Mouse (Mus musculus) midbrain, postnatal 0 days (tissue): Measurements from ENCODE around the gene Arhgap15. TPM values are rescaled to one million over a fixed set of nuclear protein-coding genes. Genes with fewer than 3 reads are reported as not detected.

ENCODE experiments used
- ATAC-seq: fragments of 200-750 bp; cut with Nextera tagmentation; 2 replicates; pipeline ENCODE4 v1.8.0; 2017; ENCODE audit warnings: moderate number of reproducible peaks, mild to moderate bottlenecking, moderate TSS enrichment, moderate library complexity; ENCODE audit not compliant: low FRiP score
- DNase-seq: peaks from one replicate; pipeline ENCODE4 v3.0.0-alpha.2; 2015; ENCODE audit warnings: low spot score
- H3K27ac ChIP-seq: fragments of 300-500 bp; sonication (generic); 2 replicates; pipeline ENCODE4 v1.5.1; 2014; ENCODE audit warnings: low read depth, mild to moderate bottlenecking, low read length, mixed read lengths
- H3K27me3 ChIP-seq: fragments of 300-500 bp; sonication (generic); 2 replicates; pipeline ENCODE4 v1.6.1; 2014; ENCODE audit warnings: low read length, control low read depth, mixed read lengths; ENCODE audit not compliant: insufficient read depth
- H3K36me3 ChIP-seq: fragments of 300-500 bp; sonication (generic); 2 replicates; pipeline ENCODE4 v1.6.1; 2014; ENCODE audit warnings: low read length, control low read depth, mixed read lengths; ENCODE audit not compliant: insufficient read depth
- H3K4me1 ChIP-seq: fragments of 300-500 bp; sonication (generic); 2 replicates; pipeline ENCODE4 v1.6.1; 2014; ENCODE audit warnings: mild to moderate bottlenecking, control low read depth, antibody characterized with exemption, low read length, mixed read lengths; ENCODE audit not compliant: insufficient read depth
- H3K4me2 ChIP-seq: fragments of 300-500 bp; sonication (generic); 2 replicates; pipeline ENCODE4 v1.6.1; 2014; ENCODE audit warnings: low read depth, mild to moderate bottlenecking, low read length, mixed read lengths; ENCODE audit not compliant: poor library complexity, severe bottlenecking
- H3K4me3 ChIP-seq: fragments of 300-500 bp; sonication (generic); 2 replicates; pipeline ENCODE4 v1.5.1; 2014; ENCODE audit warnings: low read depth, mild to moderate bottlenecking, low read length, moderate library complexity
- H3K9ac ChIP-seq: fragments of 300-500 bp; sonication (generic); replicated peaks from 2 replicates; pipeline ENCODE4 v1.6.1; 2014; ENCODE audit warnings: mild to moderate bottlenecking, low read length, moderate library complexity, mixed read lengths; ENCODE audit not compliant: poor library complexity, severe bottlenecking
- H3K9me3 ChIP-seq: fragments of 300-500 bp; sonication (generic); 2 replicates; pipeline ENCODE4 v1.6.1; 2016; ENCODE audit warnings: low read length, control low read depth
- CTCF ChIP-seq: IDR thresholded peaks from 2 replicates; pipeline ENCODE4 v1.5.1; 2016; ENCODE audit warnings: antibody characterized with exemption, mild to moderate bottlenecking
- WGBS: fragments of 180-500 bp; shearing (Covaris S2); extraction: QIAGEN DNeasy Blood & Tissue Kit; methylation state at CpG from one replicate; pipeline ENCODE4 v1.1.7; 2014; 5-methylcytosine and 5-hydroxymethylcytosine counted together
- polyA plus RNA-seq: library from polyadenylated mRNA; unstranded; fragments of >200 nt; fragmentation: Nextera tagmentation; extraction: Ambion mirVana; gene quantifications from 2 replicates; pipeline ENCODE4 v1.2.1, GENCODE M21; 2015
- total RNA-seq: library from RNA; depleted of rRNA; stranded (reverse); fragments of >200 nt; gene quantifications from 2 replicates; pipeline ENCODE4 v1.2.3, GENCODE M21; 2014; rRNA removed

Gene Arhgap15
- total and polyA plus RNA-seq, 2 experiments from 2014 or later = 0.77 to 1.2 TPM

GRCm38 (mm10) chr2:44437496-44438057 lies 689.0 kb downstream of the Arhgap15 start:
- TF ChIP-seq CTCF = no peak
- H3K27me3 ChIP-seq = no peaks in the 10 kb centered on the region
- ATAC-seq = no peak
- H3K27ac ChIP-seq = no peak overlapping the region
- H3K4me3 ChIP-seq = no peak overlapping the region
- H3K4me2 ChIP-seq = no peak overlapping the region
- 54% methylated on average over 8 of the region's 8 CpGs for WGBS
- no peaks in the 10 kb centered on the region for H3K36me3 ChIP-seq
- H3K9ac ChIP-seq = no peak overlapping the region
- H3K4me1 ChIP-seq = no peaks in the 10 kb centered on the region
- no peak for DNase-seq
- peaks cover 6% of the 10 kb centered on the region for H3K9me3 ChIP-seq

- Histone ChIP-seq H3K27me3 (no peaks in the 10 kb centered on the region), H3K9ac (no peak overlapping the region), H3K4me1 (no peaks in the 10 kb centered on the region), H3K27ac (no peak overlapping the region), H3K9me3 (peaks cover 6% of the 10 kb centered on the region), H3K4me2 (no peak overlapping the region), H3K4me3 (no peak overlapping the region), H3K36me3 (no peaks in the 10 kb centered on the region)
- no peak for TF ChIP-seq CTCF
- no peak for ATAC-seq
- 64% methylated on average over 1 of the region's 1 CpGs for WGBS
- DNase-seq = no peak
These were observed 689.4 kb downstream of the Arhgap15 start for GRCm38 (mm10) chr2:44438070-44438469.

GRCm38 (mm10) chr2:44444938-44445337 lies 696.3 kb downstream of the Arhgap15 start:
- DNase-seq = no peak
- Histone ChIP-seq H3K4me3 (no peak overlapping the region), H3K4me2 (no peak overlapping the region), H3K36me3 (no peaks in the 10 kb centered on the region), H3K4me1 (no peaks in the 10 kb centered on the region), H3K27ac (no peak overlapping the region), H3K9ac (no peak overlapping the region), H3K27me3 (no peaks in the 10 kb centered on the region), H3K9me3 (peaks cover 6% of the 10 kb centered on the region)
- WGBS = 79% methylated on average over 2 of the region's 2 CpGs
- ATAC-seq = no peak
- no peak for TF ChIP-seq CTCF

Other genes with a start within 250 kb of the Arhgap15 start
- not detected in 2 replicates for gene Kynu, start 193.5 kb upstream of the Arhgap15 start, total RNA-seq
- gene Kynu, start 193.5 kb upstream of the Arhgap15 start, polyA plus RNA-seq = 0.11 and 0.16 TPM in 2 replicates